Mouse (Mus musculus) myocyte (in vitro differentiated cells): ENCODE results near the gene Rpl13a. TPM values are rescaled to one million over a fixed set of nuclear protein-coding genes. Genes with fewer than 3 reads are reported as not detected.

Experiments used
- H3K27me3 ChIP-seq: one replicate; pipeline ENCODE4 v1.6.1; 2011; ENCODE audit not compliant: control insufficient read depth, insufficient read depth, insufficient read length
- H3K36me3 ChIP-seq: one replicate; pipeline ENCODE4 v1.6.1; 2011; ENCODE audit not compliant: control insufficient read depth, insufficient read depth
- H3K4me2 ChIP-seq: one replicate; pipeline ENCODE4 v1.6.1; 2011; ENCODE audit warnings: low read depth, control low read depth
- H3K4me3 ChIP-seq: one replicate; pipeline ENCODE4 v1.5.1; 2011; ENCODE audit warnings: mild to moderate bottlenecking, control low read depth, moderate library complexity
- H3K79me2 ChIP-seq: one replicate; pipeline ENCODE4 v1.6.1; 2011; ENCODE audit not compliant: control insufficient read depth, insufficient read depth
- H3ac ChIP-seq: one replicate; pipeline ENCODE4 v1.6.1; 2011; ENCODE audit not compliant: control insufficient read depth, insufficient read length
- CEBPB ChIP-seq: IDR thresholded peaks from 2 replicates; pipeline ENCODE4 v1.6.1; 2011; ENCODE audit warnings: mild to moderate bottlenecking, moderate library complexity; ENCODE audit not compliant: poor library complexity, insufficient read depth, severe bottlenecking
- E2F4 ChIP-seq: IDR thresholded peaks from one replicate; pipeline ENCODE4 v1.6.1; 2011; ENCODE audit warnings: mild to moderate bottlenecking, control low read depth, moderate library complexity; ENCODE audit not compliant: insufficient read depth
- MAX ChIP-seq: IDR thresholded peaks from one replicate; pipeline ENCODE4 v1.6.1; 2011; ENCODE audit warnings: low read depth, mild to moderate bottlenecking, control low read depth
- MYOD1 ChIP-seq, 3 experiments: IDR thresholded peaks; one replicate each; pipeline ENCODE4 v1.6.1; 2011; ENCODE audit warnings: control low read depth in 2 of 3, low read depth in 2 of 3, mild to moderate bottlenecking in 2 of 3, moderate library complexity in 1 of 3; ENCODE audit not compliant: insufficient read length in 2 of 3, control insufficient read depth in 1 of 3
- MYOG ChIP-seq, 3 experiments: IDR thresholded peaks; one replicate each; pipeline ENCODE4 v1.6.1; 2011; ENCODE audit warnings: control low read depth in 2 of 3, low read depth in 2 of 3, mild to moderate bottlenecking in 2 of 3; ENCODE audit not compliant: insufficient read length in 2 of 3, control insufficient read depth in 1 of 3, insufficient read depth in 1 of 3
- POLR2A ChIP-seq: IDR thresholded peaks from one replicate; pipeline ENCODE4 v1.6.1; 2011; ENCODE audit warnings: low read depth, mild to moderate bottlenecking, control low read depth, moderate library complexity; ENCODE audit not compliant: insufficient read length
- POLR2AphosphoS2 ChIP-seq: IDR thresholded peaks from one replicate; pipeline ENCODE4 v1.6.1; 2011; ENCODE audit warnings: low read depth, control low read depth; ENCODE audit not compliant: insufficient read length
- REST ChIP-seq: IDR thresholded peaks from one replicate; pipeline ENCODE4 v1.6.1; 2011; ENCODE audit warnings: mild to moderate bottlenecking, control low read depth, moderate library complexity; ENCODE audit not compliant: insufficient read depth, insufficient read length
- SRF ChIP-seq: IDR thresholded peaks from one replicate; pipeline ENCODE4 v1.6.1; 2011; ENCODE audit warnings: low read depth; ENCODE audit not compliant: control insufficient read depth, insufficient read length
- TCF12 ChIP-seq: IDR thresholded peaks from one replicate; pipeline ENCODE4 v1.6.1; 2011; ENCODE audit warnings: mild to moderate bottlenecking, control low read depth; ENCODE audit not compliant: poor library complexity, insufficient read depth, severe bottlenecking
- TCF3 ChIP-seq: IDR thresholded peaks from one replicate; pipeline ENCODE4 v1.6.1; 2011; ENCODE audit warnings: low read depth, control low read depth; ENCODE audit not compliant: insufficient read length
- USF1 ChIP-seq: IDR thresholded peaks from one replicate; pipeline ENCODE4 v1.6.1; 2011; ENCODE audit warnings: low read depth, mild to moderate bottlenecking, control low read depth, moderate library complexity
- polyA plus RNA-seq: library from polyadenylated mRNA; unstranded; fragments of >200 nt; fragmentation: generic; extraction: Trizol; gene quantifications from one replicate; pipeline ENCODE4 v1.2.1, GENCODE M21; 2012; ENCODE audit warnings: missing spikeins

Gene Rpl13a
- polyA plus RNA-seq, 1 experiment: 6,110 TPM

GRCm38 (mm10) chr7:45151303-45151702, 22.7 kb upstream of the Rpl13a start:
- Histone ChIP-seq H3K36me3 (no peaks in the 10 kb centered on the region), H3K4me3 (no peak overlapping the region), H3K79me2 (peaks cover 3% of the 10 kb centered on the region), H3K4me2 (no peak overlapping the region), H3K27me3 (no peaks in the 10 kb centered on the region), H3ac (no peak overlapping the region)
- no peak for TF ChIP-seq SRF
- TF ChIP-seq MYOG (IDR thresholded peaks at IDR 0.05; ENCODE audit: control insufficient read depth in 1 of 3, insufficient read depth in 1 of 3, insufficient read length in 2 of 3, low read depth in 2 of 3): no peak
- no peak for TF ChIP-seq POLR2A
- TF ChIP-seq E2F4: no peak
- no peak for TF ChIP-seq MYOD1 (IDR thresholded peaks at IDR 0.05; ENCODE audit: control insufficient read depth in 1 of 3, insufficient read length in 2 of 3, low read depth in 2 of 3)
- TF ChIP-seq MAX: no peak
- TF ChIP-seq TCF3: no peak
- no peak for TF ChIP-seq CEBPB
- TF ChIP-seq POLR2AphosphoS2: no peak
- TF ChIP-seq REST: no peak
- TF ChIP-seq TCF12: no peak
- no peak for TF ChIP-seq USF1

GRCm38 (mm10) chr7:45150321-45150720, 21.8 kb upstream of the Rpl13a start:
- H3ac ChIP-seq: no peak overlapping the region
- TF ChIP-seq TCF3 (no peak), SRF (no peak), MYOD1 (IDR thresholded peaks at IDR 0.05; ENCODE audit: control insufficient read depth in 1 of 3, insufficient read length in 2 of 3, low read depth in 2 of 3) (no peak), MAX (no peak), REST (no peak), POLR2AphosphoS2 (no peak), POLR2A (no peak), E2F4 (no peak), USF1 (no peak), MYOG (IDR thresholded peaks at IDR 0.05; ENCODE audit: control insufficient read depth in 1 of 3, insufficient read depth in 1 of 3, insufficient read length in 2 of 3, low read depth in 2 of 3) (no peak)
- H3K36me3 ChIP-seq: no peaks in the 10 kb centered on the region
- H3K4me3 ChIP-seq: no peak overlapping the region
- H3K27me3 ChIP-seq: no peaks in the 10 kb centered on the region
- no peak overlapping the region for H3K4me2 ChIP-seq
- peaks cover 3% of the 10 kb centered on the region for H3K79me2 ChIP-seq

- Histone ChIP-seq H3K4me2 (no peak overlapping the region), H3K79me2 (peaks cover 3% of the 10 kb centered on the region), H3ac (no peak overlapping the region), H3K36me3 (no peaks in the 10 kb centered on the region), H3K27me3 (no peaks in the 10 kb centered on the region), H3K4me3 (no peak overlapping the region)
- TF ChIP-seq E2F4 (no peak), POLR2AphosphoS2 (no peak), TCF12 (no peak), POLR2A (no peak), CEBPB (no peak), TCF3 (no peak), USF1 (no peak), MAX (no peak), SRF (no peak), MYOG (IDR thresholded peaks at IDR 0.05; ENCODE audit: control insufficient read depth in 1 of 3, insufficient read depth in 1 of 3, insufficient read length in 2 of 3, low read depth in 2 of 3) (no peak), REST (no peak), MYOD1 (IDR thresholded peaks at IDR 0.05; ENCODE audit: control insufficient read depth in 1 of 3, insufficient read length in 2 of 3, low read depth in 2 of 3) (no peak)
Measured at GRCm38 (mm10) chr7:45149545-45149944, 21.0 kb upstream of the Rpl13a start.

GRCm38 (mm10) chr7:45148534-45149098, 20.1 kb upstream of the Rpl13a start:
- no peaks in the 10 kb centered on the region for H3K27me3 ChIP-seq
- peaks cover 4% of the 10 kb centered on the region for H3K36me3 ChIP-seq
- H3ac ChIP-seq: no peak overlapping the region
- peaks cover 3% of the 10 kb centered on the region for H3K79me2 ChIP-seq
- no peak for TF ChIP-seq E2F4
- no peak for TF ChIP-seq SRF
- no peak for TF ChIP-seq TCF12
- no peak for TF ChIP-seq USF1
- no peak for TF ChIP-seq MAX
- no peak for TF ChIP-seq REST
- no peak for TF ChIP-seq MYOG (IDR thresholded peaks at IDR 0.05; ENCODE audit: control insufficient read depth in 1 of 3, insufficient read depth in 1 of 3, insufficient read length in 2 of 3, low read depth in 2 of 3)
- TF ChIP-seq CEBPB: no peak
- TF ChIP-seq MYOD1 (IDR thresholded peaks at IDR 0.05; ENCODE audit: control insufficient read depth in 1 of 3, insufficient read length in 2 of 3, low read depth in 2 of 3): no peak
- no peak for TF ChIP-seq POLR2A
- TF ChIP-seq POLR2AphosphoS2: no peak
- TF ChIP-seq TCF3: no peak
- H3K4me3 ChIP-seq: no peak overlapping the region
- no peak overlapping the region for H3K4me2 ChIP-seq

GRCm38 (mm10) chr7:45147899-45148298, 19.3 kb upstream of the Rpl13a start:
- Histone ChIP-seq H3ac (no peak overlapping the region), H3K79me2 (no peaks in the 10 kb centered on the region), H3K4me3 (no peak overlapping the region), H3K4me2 (no peak overlapping the region), H3K27me3 (no peaks in the 10 kb centered on the region), H3K36me3 (peaks cover 4% of the 10 kb centered on the region)
- TF ChIP-seq SRF (no peak), REST (no peak), USF1 (no peak), MYOG (IDR thresholded peaks at IDR 0.05; ENCODE audit: control insufficient read depth in 1 of 3, insufficient read depth in 1 of 3, insufficient read length in 2 of 3, low read depth in 2 of 3) (no peak), CEBPB (no peak), POLR2AphosphoS2 (no peak), MYOD1 (IDR thresholded peaks at IDR 0.05; ENCODE audit: control insufficient read depth in 1 of 3, insufficient read length in 2 of 3, low read depth in 2 of 3) (no peak), TCF12 (no peak), MAX (no peak), E2F4 (no peak), TCF3 (no peak), POLR2A (no peak)
